Mouse (Mus musculus) layer of hippocampus, adult 8-10 months (tissue): ENCODE results near the gene Fer. TPM values are rescaled to one million over a fixed set of nuclear protein-coding genes. Genes with fewer than 3 reads are reported as not detected.

Source experiments
- DNase-seq, 2 experiments: peaks; one replicate each; pipeline ENCODE4 v3.0.0; 2022; ENCODE audit warnings: low spot score in 2 of 2
- total RNA-seq, 4 experiments: library from RNA; stranded (reverse); gene quantifications; 2 replicates each; pipeline ENCODE4 v1.2.4; 2022

Gene Fer
- total RNA-seq, 4 experiments from 2014 or later, result 30.9 to 34.4 (median 32.5) TPM

DNA sequence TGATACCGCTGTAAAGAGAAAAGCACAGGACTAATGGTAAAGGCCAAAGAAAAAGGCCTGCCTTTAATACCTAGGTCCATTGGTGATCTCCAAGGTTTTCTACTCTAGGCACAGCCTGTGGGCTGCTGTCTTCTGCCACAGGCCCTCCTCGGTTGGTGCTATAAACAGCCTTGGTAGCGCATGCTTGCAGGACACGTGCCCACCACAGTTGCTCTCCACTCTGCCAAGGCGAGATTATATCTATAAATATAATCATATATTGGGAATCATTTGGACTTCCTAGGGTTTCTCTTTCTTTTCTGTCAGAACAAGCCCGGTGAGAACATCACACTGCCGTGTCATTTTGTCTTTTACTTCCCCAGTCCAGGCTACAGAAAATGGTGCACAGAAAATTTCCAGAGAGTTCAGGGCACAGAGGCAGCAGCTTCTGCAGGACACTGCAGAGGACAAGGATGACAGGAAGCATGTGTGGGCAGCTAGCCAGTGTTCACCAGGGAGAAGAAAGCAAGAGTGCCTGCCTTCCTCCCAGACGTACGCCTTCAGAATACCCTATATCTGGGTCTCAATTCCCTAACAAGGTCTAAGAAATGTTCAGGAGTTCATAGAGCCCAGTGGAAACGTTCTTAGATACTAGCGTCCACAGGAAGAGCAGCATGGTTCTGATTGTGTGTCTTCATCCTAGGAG lies 276.5 kb downstream of the Fer start:
- DNase-seq, result no peak

DNA sequence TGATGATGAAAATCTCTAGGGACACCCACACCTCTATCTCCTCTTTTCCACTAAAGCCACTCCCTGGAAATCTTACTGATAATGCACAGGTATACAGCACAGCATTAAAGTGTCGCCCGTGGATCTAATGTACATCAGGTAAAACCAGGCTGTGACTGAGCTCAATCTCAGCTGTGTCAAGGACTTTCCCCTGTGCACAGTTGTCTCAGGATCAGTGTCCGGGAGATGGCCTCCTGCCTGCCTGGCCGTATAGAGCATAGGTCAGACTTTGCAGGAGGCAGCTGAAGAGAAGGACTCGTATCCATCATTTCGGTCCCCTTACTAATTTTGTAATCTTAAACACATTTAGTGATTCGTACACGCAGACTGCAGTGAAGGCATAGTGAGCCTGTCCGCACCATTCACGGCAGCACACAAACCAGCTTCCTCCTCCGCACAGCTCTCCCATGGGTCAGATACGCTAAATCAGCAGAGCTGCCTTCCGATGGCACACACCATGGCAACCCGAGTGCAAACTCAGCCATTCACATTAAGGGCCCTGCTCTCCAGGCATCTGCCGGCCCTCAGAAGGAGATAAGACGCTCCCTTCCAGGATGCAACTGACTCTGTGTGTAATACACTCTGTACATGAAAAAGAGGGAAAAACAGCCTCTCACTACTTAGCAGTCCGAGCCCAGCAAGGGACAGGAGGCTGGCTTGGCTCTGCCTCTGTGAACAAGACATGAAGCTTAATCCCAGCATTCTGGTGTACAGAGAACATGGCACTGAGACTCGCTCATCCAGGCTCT lies 277.4 kb downstream of the Fer start:
- no peak for DNase-seq

DNA sequence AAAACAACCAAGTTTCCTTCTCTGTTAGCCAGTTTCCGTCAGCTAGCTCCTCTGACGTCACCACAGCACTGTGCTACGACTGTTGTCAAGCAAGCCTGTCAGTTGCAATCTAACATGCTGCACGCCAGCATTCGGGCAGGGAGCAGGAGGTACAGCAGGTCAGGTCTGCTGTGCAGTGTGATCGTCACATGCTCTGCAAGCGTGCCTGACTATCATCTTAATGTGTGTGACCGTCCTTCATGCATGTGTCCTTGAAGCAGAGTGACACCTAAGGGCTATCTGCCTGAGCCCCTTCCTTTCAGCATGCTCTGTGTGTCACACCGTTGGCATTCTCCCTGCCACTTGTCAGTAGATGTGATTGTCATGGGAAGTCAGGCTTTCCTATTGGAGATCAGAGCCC lies 279.0 kb downstream of the Fer start:
- DNase-seq, result peak in 1 of 2 experiments; percentile 3

DNA sequence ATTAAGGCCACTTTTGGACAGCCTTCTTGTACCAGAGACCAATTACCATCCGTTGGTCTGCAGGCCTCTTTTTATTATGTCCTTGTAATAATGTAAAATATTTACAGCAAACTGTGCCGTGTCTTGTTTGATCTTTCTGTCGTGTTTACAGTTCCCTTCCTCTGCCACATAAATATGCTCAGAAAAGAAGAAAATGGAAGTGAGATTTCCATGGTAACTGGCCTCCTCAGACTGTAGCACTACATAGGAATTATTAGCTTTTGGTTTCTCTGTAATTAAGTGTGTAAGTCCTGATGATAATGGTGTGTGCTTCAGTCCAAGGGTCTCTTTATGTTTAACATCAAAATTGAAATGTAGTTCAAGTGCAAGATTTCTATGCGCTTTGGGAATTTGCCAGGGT lies 283.5 kb downstream of the Fer start:
- no peak for DNase-seq

DNA sequence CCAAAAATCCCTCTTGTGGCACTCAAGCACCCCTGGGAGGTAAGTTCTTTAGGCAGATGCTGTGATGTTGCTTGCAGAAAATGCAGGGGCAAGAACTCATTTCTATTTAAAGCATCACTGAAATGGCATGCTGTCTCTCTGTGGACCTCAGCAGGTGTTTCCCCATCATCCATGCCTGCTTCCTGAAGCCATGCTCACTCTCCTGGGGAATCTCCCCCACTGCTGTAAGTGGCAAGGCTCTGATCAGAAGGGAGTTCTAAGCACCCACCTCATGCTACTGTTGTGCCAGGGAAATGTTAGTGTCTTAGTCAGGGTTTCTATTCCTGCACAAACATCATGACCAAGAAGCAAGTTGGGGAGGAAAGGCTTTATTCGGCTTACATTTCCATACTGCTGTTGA lies 287.9 kb downstream of the Fer start:
- no peak for DNase-seq

DNA sequence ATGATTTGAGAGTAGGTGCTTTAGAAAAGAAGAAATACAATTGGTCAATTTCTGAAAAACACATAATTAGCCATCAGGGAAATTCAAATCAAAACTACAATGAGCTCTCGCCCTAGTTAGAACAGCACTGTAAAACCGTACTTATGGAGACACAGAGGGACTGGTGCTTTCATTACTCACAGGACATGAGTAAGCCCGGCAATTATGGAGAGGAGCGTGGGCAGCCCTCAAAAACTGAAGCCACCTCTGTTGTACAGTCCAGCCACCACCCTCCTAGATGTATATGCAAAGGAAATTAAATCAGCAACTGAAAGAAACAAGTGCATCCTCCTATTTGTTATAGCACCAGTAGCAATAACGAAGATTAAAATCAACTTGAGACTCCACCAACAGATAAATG lies 304.9 kb downstream of the Fer start:
- no peak for DNase-seq

DNA sequence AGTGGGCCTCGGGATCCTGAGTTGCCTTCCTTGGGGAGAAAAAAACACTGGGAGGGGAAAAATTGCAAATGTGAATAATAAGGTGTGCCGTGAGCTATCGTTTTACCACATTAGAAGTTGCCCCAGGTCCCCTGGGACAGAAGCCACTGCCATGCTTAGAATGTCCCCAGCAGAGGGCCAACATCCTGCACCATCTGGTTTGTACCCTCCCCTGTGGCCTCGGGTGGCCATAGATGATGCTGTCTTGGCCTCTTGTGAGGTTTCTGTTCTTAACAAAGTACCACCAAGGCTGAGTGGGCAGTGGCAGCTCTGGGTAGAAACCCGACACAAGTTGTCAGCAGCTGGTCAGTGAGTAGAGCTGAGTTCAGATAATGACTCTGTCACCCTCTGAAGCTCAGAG lies 307.2 kb downstream of the Fer start:
- DNase-seq, result no peak

DNA sequence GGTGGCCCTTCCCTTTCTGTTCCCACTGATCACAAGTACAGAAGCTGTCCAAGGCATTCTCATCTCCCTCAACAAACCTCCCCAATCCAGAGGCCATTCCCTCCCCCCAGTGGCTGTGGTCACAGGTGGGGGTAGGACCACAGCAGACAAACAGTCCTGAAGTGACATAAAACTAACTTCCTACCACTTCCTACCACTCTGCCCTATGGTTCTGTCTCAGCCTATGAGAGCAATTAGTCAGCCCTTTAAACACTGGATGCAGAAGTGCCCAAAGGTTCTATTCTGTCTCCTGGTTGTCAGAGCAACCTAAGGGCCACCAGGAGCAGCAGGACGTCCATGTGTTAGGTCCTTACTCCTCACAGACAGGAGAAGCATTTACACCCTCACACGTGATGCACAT lies 309.6 kb downstream of the Fer start:
- no peak for DNase-seq

DNA sequence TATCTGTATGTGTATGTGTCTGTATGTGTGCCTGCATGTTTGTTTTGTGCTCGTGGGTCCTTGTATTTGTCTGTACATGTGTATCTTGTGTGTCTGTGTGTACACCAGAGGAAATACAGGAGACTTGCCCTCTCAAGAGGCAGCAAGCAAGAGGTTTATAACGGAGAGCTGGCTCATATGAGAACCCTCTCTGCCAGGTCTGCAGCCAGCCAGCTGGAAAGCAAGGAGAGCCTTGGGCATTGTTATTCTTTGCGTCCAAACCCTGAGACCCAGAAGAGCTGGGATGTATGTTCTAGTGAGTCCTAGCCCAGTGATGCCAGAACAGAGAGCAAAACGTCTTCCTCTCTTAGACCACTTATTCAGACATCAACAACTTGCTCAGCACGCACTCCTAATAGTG lies 317.7 kb downstream of the Fer start:
- no peak for DNase-seq

DNA sequence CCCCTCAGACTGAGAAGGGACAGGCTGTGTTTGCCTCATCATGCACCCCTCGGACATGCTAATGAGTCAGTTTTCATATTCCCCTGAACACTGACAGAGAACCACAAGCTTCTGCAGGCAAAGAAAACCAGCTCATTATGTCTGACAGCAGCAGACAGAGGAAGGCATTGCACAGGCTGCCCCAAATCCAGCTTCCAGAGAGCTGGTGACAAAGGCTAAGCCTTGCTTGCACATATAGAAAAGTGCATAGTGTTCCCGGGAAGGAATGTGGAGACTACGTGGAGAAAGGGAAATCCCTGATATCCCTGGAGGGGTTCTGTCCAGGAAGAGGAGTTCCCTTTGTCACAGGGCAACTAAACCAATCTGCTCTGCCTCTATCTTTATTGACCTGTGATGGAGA lies 318.4 kb downstream of the Fer start:
- no peak for DNase-seq

DNA sequence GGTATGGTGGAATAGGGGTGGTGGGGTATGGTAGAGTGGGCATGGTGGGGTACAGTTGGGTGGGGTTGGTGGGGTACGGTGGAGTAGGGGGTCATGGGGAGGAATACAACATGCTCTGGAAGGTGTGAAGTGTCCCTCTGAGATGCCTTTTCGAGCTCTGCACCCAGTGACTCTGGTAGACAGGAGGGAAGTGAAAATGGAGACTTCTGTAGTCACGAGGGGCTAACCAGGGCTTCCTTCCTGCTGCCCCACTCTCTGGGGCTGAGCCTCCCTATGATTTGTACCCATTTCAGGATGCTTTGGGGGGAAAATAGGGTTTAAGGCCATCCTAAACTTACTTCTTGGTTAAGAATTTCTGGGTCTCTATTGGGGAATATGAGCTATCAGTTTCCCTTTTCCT lies 319.7 kb downstream of the Fer start:
- DNase-seq, result no peak

DNA sequence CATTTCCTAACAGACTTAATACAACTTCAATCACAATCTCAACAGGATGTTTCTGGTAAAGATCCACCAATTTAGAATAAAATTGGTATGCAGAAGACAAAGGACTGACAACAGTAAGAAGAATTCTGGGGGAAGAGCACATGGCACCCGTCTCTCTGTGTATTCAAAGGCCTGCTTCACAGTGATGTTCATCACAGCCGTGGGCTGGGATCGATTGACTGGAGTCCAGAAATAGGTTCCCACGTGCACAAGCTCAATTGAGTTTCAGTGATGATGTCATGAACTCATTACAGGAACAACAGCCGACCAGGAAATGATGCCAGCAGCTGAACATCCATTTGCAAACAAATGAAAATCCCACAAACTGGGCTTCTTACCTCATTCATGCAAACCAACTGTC lies 320.3 kb downstream of the Fer start:
- peak; percentile 19 to 37 for DNase-seq

Other genes with a start within 250 kb of the Fer start
- 1 to 10 TPM in 1 of 4 experiments, not detected in 3; 1.5 TPM for gene A930002H24Rik, start 729 bp downstream of the Fer start, total RNA-seq